Mouse (Mus musculus) embryonic fibroblast, embryonic 13.5 days (primary cell): ENCODE measurements around the gene Ecpas. TPM values are rescaled to one million over a fixed set of nuclear protein-coding genes. Genes with fewer than 3 reads are reported as not detected.

ENCODE experiments used
- H3K27ac ChIP-seq: 2 replicates; pipeline ENCODE4 v1.5.1; 2012; ENCODE audit warnings: low read length, control low read depth, inconsistent platforms; ENCODE audit not compliant: insufficient read depth
- H3K4me1 ChIP-seq: 2 replicates; pipeline ENCODE4 v1.6.1; 2011; ENCODE audit warnings: low read length; ENCODE audit not compliant: control insufficient read depth, insufficient read depth
- H3K4me3 ChIP-seq: 2 replicates; pipeline ENCODE4 v1.5.1; 2011; ENCODE audit warnings: mild to moderate bottlenecking, control low read depth, low read length; ENCODE audit not compliant: insufficient read depth
- CTCF ChIP-seq: IDR thresholded peaks from 2 replicates; pipeline ENCODE4 v1.5.1; 2011; ENCODE audit warnings: mild to moderate bottlenecking, control low read depth, low read length, moderate library complexity, borderline replicate concordance; ENCODE audit not compliant: insufficient read depth
- POLR2A ChIP-seq: IDR thresholded peaks from 2 replicates; pipeline ENCODE4 v1.6.1; 2011; ENCODE audit warnings: low read depth, mild to moderate bottlenecking, control low read depth, low read length, moderate library complexity
- polyA plus RNA-seq: library from polyadenylated mRNA; stranded (reverse); fragments of >200 nt; gene quantifications from 2 replicates; pipeline ENCODE4 v1.2.4, GENCODE M21; 2011; ENCODE audit warnings: low read depth; ENCODE audit not compliant: missing spikeins, insufficient read length

The Ecpas gene
- polyA plus RNA-seq, 1 experiment, result 129 TPM

DNA sequence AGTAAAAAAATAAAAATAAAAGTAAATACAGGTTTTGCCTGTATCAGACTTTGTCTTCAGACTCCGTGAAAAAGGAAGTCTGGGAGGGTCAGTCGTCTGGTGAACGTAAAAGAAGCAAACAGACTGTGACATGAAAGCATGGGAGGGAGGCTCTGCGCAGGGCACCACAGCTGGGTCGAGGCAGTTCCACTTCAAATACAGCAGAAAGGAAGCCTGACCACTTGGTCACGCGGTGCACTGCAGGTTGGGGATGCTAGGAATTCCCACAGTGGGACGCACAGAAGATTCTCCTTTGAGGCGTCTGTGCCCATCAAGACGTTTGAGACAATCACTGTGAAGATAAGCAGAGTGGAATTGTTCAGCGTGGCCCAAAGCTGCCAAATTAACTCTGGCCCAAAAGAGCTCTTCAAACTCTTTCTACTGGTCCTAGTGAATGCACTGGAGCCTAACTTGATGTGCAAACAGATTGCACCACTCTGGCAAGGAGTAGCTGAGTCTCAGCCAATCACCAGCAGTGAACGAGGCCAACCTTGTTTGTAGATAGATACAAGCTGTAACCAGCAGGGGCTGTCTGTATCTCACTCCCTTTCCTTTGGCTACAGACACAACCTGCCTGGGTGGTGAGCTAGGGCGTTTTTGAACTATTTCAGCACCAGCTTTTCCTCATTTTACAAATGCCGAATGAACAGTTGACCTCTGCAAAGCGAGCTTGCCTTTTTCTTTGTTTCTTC lies 22.4 kb upstream of the Ecpas start:
- Histone ChIP-seq H3K27ac (no peak overlapping the region), H3K4me1 (no peaks in the 10 kb centered on the region), H3K4me3 (no peak overlapping the region)
- TF ChIP-seq CTCF (no peak), POLR2A (no peak)

DNA sequence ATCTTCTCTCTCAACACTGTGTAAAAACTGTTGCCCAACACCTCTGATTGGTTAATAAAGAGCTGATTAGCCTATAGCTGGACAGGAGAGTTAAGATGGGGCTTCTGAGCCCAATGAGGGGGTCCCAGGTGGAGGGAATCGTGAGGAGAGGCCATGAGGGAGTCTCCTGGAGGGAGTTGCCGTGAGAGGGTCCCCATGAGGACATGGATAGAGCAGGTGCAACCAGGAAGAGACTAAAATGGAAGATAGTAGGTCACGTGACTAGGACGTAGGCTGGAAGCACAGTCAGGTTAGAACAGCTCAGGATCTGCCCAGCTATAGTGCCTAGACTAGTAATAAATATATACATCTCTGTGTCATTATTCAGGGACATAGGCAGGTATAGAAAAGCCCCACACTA lies 21.8 kb upstream of the Ecpas start:
- Histone ChIP-seq H3K4me1 (no peaks in the 10 kb centered on the region), H3K27ac (no peak overlapping the region), H3K4me3 (no peak overlapping the region)
- no peak for TF ChIP-seq POLR2A
- TF ChIP-seq CTCF, result no peak

DNA sequence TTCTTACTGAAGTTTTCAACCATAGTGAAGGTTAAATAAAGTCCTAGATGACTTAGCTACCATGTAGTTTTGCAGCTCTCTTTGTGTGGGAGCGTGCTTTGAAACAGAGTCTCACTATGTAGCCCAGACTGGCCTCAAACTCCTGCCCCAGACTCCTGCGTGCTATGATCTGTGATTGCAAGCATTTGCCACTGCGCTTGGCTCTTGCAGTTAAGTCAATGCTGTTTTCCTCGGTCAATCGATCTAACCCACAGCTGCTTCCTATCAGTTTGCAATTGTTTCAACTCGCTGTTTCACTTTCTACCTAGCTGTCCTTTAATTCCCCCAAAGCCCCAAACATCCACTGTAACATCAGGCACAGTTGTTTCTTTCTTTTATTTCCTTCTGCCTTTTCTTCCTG lies 20.0 kb upstream of the Ecpas start:
- no peak for TF ChIP-seq POLR2A
- no peak for TF ChIP-seq CTCF
- Histone ChIP-seq H3K27ac (no peak overlapping the region), H3K4me1 (no peaks in the 10 kb centered on the region), H3K4me3 (no peak overlapping the region)

DNA sequence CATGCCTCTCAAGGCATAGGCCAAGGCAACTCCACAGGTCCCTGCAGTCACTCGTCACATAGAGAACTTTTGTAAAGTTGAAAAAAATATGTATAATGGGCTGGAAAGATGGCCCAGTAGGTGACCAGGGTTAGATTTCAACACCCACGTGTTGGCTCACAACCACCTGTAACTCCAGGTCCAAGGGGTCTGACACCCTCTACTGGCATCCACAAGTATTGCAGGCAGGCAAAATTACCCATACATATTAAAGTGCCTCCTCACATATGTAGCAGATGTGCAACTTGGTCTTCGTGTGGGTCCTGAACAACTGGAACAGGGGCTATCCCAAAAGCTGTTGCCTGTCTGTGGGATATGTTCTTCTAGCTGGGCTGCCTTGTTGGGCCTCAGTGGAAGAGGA lies 15.1 kb upstream of the Ecpas start:
- H3K27ac ChIP-seq, result no peak overlapping the region

DNA sequence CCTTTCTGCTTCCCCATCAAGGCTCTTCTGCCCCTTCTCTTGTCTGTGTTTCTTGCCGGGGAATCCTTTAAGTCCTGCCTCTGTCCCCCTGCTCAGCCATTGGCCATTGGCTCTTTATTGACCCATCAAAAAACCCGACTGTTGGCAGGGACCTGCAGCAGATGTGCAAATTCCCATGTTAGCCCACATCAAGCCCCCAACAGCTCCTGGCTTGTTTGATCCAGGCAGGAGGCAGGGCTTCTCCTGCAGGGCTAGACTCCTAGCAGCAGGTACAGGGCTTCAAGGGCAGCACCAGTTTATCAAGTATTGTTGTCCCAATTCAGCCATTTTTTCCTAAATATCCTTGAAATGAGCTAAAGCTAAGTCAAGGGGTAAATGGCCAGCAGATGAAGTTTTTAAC lies 13.6 kb upstream of the Ecpas start:
- Histone ChIP-seq H3K4me3 (no peak overlapping the region), H3K27ac (no peak overlapping the region), H3K4me1 (no peaks in the 10 kb centered on the region)
- TF ChIP-seq CTCF (no peak), POLR2A (no peak)

More for the DNA sequence above, 15.1 kb upstream of the Ecpas start:
- no peak for TF ChIP-seq CTCF
- Histone ChIP-seq H3K4me3 (no peak overlapping the region), H3K4me1 (no peaks in the 10 kb centered on the region)

DNA sequence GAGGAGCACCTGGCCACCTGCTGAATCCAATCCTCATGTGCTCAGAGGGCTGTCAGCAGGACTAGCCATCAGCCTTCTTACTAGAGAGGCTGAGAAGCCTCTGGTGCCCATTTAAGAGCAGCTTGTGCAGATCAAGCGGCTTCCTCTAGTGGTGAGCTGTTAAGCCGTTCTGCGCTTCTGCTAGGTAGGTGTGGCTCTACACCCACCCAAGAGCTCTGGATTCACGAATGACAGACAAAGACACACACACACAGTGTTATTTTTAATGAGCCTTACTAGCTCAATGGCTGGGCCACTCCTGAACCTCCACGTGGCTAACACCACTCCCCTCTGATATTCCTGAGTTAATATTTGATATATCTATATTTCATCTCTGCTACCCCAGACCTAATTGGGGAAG lies 13.1 kb upstream of the Ecpas start:
- Histone ChIP-seq H3K4me3 (no peak overlapping the region), H3K27ac (no peak overlapping the region), H3K4me1 (no peaks in the 10 kb centered on the region)
- no peak for TF ChIP-seq CTCF
- no peak for TF ChIP-seq POLR2A

DNA sequence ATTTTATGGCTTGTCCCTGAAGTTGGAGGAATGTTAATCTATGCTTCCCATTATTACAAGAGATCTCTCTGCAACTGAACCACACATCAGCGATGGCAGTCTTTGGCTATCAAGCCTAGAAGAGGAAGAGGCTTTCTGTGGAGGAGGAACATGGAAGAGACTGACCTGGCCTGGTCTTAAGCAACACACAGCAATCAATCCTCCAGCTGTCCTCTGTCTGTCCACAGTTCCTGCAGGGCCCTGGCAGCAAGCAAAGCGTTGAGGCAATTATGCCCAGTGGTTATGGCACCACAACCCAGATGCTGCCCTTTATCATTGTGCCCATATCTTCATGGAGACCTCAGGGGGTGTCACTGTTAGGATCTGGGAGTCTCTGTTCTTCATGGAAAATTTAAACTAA lies 11.4 kb upstream of the Ecpas start:
- Histone ChIP-seq H3K27ac (no peak overlapping the region), H3K4me1 (no peaks in the 10 kb centered on the region), H3K4me3 (no peak overlapping the region)
- TF ChIP-seq CTCF (no peak), POLR2A (no peak)

DNA sequence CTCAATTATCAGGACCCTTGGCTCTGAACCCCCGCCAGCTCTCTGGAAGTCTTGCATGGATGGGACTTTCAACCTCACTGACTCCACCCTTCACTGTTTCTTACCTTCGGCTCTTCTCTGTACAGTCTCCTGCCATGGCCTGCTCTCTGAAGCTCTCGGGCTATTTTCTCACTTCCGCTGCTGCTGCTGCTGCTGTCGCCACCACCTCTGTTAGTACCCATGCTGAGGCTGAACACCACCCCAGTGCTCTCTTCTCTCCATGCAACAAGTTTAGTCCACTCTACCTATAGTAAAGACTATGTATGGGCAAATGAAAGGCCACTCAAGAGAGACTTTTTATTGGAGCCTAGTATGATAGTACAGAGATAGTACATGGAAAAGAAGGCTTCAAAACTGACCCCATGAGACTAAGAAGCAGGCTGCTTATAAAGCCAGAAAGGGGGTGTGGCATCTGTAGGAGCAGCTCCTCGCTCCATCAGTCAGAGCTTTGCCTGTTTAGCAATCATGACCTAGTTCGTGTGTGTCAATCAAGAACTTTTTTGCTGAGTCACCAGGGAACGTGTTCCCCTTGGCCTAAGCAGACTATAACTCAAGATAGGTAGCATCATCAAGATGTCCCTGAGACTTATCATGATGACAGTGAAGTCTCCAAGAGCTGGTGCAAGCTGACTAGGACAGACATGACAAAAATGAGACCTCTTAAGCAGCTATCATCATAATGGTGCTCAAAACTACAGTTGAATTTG lies 2.7 kb upstream of the Ecpas start:
- H3K4me3 ChIP-seq, result no peak overlapping the region
- no peak overlapping the region for H3K27ac ChIP-seq
- H3K4me1 ChIP-seq, result no peaks in the 10 kb centered on the region
- TF ChIP-seq POLR2A (no peak), CTCF (no peak)

DNA sequence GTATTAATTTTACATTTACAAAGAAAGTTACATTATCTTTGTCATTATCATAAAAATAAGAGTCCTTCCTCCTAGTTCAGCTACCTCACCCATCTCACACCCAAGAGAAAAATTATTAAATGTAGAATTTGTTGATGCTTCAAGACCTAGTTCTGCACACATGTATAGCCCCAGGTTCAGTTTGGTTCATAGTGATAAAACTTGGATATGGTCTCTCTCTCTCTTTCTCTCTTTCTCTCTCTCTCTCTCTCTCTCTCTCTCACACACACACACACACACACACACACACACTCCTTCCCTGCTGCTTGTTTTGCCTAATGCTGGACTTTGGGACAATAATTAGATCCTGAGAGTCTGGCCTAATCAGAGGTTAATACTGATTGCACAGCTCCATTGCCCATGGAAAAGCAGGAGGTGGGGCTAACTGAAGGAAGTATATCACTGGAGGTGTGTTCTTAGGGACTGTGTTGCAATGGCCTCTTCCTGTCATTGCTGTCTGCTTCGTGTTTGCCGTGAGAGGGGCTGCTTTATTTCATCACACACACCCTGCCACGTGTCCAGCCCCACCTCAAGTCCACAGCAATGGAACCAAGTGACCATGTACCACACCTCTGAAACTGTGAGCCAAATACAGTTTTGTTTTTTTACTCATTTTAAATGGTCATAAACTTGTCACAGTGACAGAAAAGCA lies 932 bp upstream of the Ecpas start:
- Histone ChIP-seq H3K4me3 (no peak overlapping the region), H3K27ac (no peak overlapping the region), H3K4me1 (no peaks in the 10 kb centered on the region)
- TF ChIP-seq CTCF (no peak), POLR2A (no peak)
